Mouse (Mus musculus) olfactory bulb, adult 2 months (tissue): ENCODE measurements at regions not wholly inside any gene's neighbourhood (a gene's known extent, or its start where the extent isn't known, plus 50 kb on each side); places are given as distances from the start of the nearest gene placed in this dataset.

Source experiments
- H3K27ac ChIP-seq: fragments of 200-500 bp; 2 replicates; pipeline ENCODE4 v1.5.1; 2012; ENCODE audit warnings: low read depth, low read length; ENCODE audit not compliant: insufficient read depth
- H3K4me1 ChIP-seq: fragments of 200-500 bp; 2 replicates; pipeline ENCODE4 v1.6.1; 2012; ENCODE audit warnings: low read length; ENCODE audit not compliant: control insufficient read depth, insufficient read depth
- H3K4me3 ChIP-seq: fragments of 200-500 bp; 2 replicates; pipeline ENCODE4 v1.5.1; 2012; ENCODE audit warnings: mild to moderate bottlenecking, low read depth, low read length, moderate library complexity; ENCODE audit not compliant: insufficient read depth
- CTCF ChIP-seq: fragments of 200-500 bp; IDR thresholded peaks from 2 replicates; pipeline ENCODE4 v1.5.1; 2012; ENCODE audit warnings: low read depth, mild to moderate bottlenecking, low read length, moderate library complexity; ENCODE audit not compliant: insufficient read depth
- POLR2A ChIP-seq: fragments of 200-500 bp; IDR thresholded peaks from 2 replicates; pipeline ENCODE4 v1.6.1; 2012; ENCODE audit warnings: mild to moderate bottlenecking, low read depth, low read length, moderate library complexity; ENCODE audit not compliant: insufficient read depth
- WGBS: fragments of 180-500 bp; shearing (Covaris S2); methylation state at CpG from one replicate; pipeline ENCODE4 v1.1.7; 2018; 5-methylcytosine and 5-hydroxymethylcytosine counted together

GRCm38 (mm10) chr15:52095629-52096190 lies 1789.0 kb upstream of the Gm7489 start:
- 58% methylated on average over 6 of the region's 6 CpGs for WGBS
- no peaks in the 10 kb centered on the region for H3K4me1 ChIP-seq
- no peak overlapping the region for H3K4me3 ChIP-seq
- H3K27ac ChIP-seq: no peak overlapping the region
- TF ChIP-seq POLR2A: no peak
- no peak for TF ChIP-seq CTCF

- TF ChIP-seq CTCF (no peak), POLR2A (no peak)
Measured at GRCm38 (mm10) chr15:52108761-52109160, 1775.9 kb upstream of the Gm7489 start.

GRCm38 (mm10) chr15:52114368-52115036 lies 1770.2 kb upstream of the Gm7489 start:
- Histone ChIP-seq H3K4me1 (no peaks in the 10 kb centered on the region), H3K4me3 (no peak overlapping the region), H3K27ac (no peak overlapping the region)
- 86% methylated on average over 2 of the region's 2 CpGs for WGBS
- TF ChIP-seq POLR2A (no peak), CTCF (no peak)

More at GRCm38 (mm10) chr15:52108761-52109160, 1775.9 kb upstream of the Gm7489 start:
- 94% methylated on average over 2 of the region's 2 CpGs for WGBS
- Histone ChIP-seq H3K27ac (no peak overlapping the region), H3K4me1 (no peaks in the 10 kb centered on the region), H3K4me3 (no peak overlapping the region)

GRCm38 (mm10) chr15:52136693-52137092 lies 1748.0 kb upstream of the Gm7489 start:
- 77% methylated on average over 3 of the region's 3 CpGs for WGBS
- no peak overlapping the region for H3K4me3 ChIP-seq
- no peak overlapping the region for H3K27ac ChIP-seq
- TF ChIP-seq POLR2A (no peak), CTCF (no peak)
- H3K4me1 ChIP-seq: no peaks in the 10 kb centered on the region

GRCm38 (mm10) chr15:52153421-52153820 lies 1731.3 kb upstream of the Gm7489 start:
- Histone ChIP-seq H3K4me1 (no peaks in the 10 kb centered on the region), H3K4me3 (no peak overlapping the region), H3K27ac (no peak overlapping the region)
- TF ChIP-seq CTCF (no peak), POLR2A (no peak)
- WGBS: 28% methylated on average over 5 of the region's 5 CpGs

GRCm38 (mm10) chr15:52155784-52156183 lies 1728.9 kb upstream of the Gm7489 start:
- no peak for TF ChIP-seq CTCF
- no peak for TF ChIP-seq POLR2A
- WGBS: 37% methylated on average over 1 of the region's 1 CpGs
- no peak overlapping the region for H3K27ac ChIP-seq
- no peaks in the 10 kb centered on the region for H3K4me1 ChIP-seq
- no peak overlapping the region for H3K4me3 ChIP-seq

- no peak overlapping the region for H3K4me3 ChIP-seq
- TF ChIP-seq POLR2A (no peak), CTCF (no peak)
- WGBS: 27% methylated on average over 4 of the region's 4 CpGs
- peaks cover 4% of the 10 kb centered on the region for H3K4me1 ChIP-seq
- no peak overlapping the region for H3K27ac ChIP-seq
Measured at GRCm38 (mm10) chr15:52156779-52157178, 1727.9 kb upstream of the Gm7489 start.

GRCm38 (mm10) chr15:52160181-52161088 lies 1724.3 kb upstream of the Gm7489 start:
- WGBS: 4% methylated on average over 18 of the region's 18 CpGs
- no peak overlapping the region for H3K4me3 ChIP-seq

GRCm38 (mm10) chr15:52161089-52161442 lies 1723.6 kb upstream of the Gm7489 start:
- peaks cover 6% of the 10 kb centered on the region for H3K4me1 ChIP-seq
- peak overlapping the region; percentile 75; the same call in 1 of the 2 replicates for H3K27ac ChIP-seq
- H3K4me3 ChIP-seq: no peak overlapping the region
- TF ChIP-seq CTCF (no peak), POLR2A (no peak)
- WGBS: 8% methylated on average over 3 of the region's 3 CpGs

More at GRCm38 (mm10) chr15:52160181-52161088, 1724.3 kb upstream of the Gm7489 start:
- H3K4me1 ChIP-seq: peaks cover 6% of the 10 kb centered on the region
- H3K27ac ChIP-seq: no peak overlapping the region
- TF ChIP-seq POLR2A: no peak
- TF ChIP-seq CTCF: peak; percentile 88
